Mouse (Mus musculus): ENCODE data around the gene Clec3b. TPM values are rescaled to one million over a fixed set of nuclear protein-coding genes. Genes with fewer than 3 reads are reported as not detected.

The Clec3b gene
- polyA plus RNA-seq, 1 experiment from 2014 or later = 0.17 TPM

GRCm38 (mm10) chr9:123158125-123158836, 7.5 kb downstream of the Clec3b start:
- no peak for ATAC-seq
- Histone ChIP-seq H3K4me1 (0 out of 2 replicates have a peak, but pooled peaks cover 4% of the 10 kb centered on the region), H3K27me3 (no peaks in the 10 kb centered on the region), H3K9ac (no peak overlapping the region), H3K9me3 (replicated peaks) (no peaks in the 10 kb centered on the region), H3K4me3 (no peak overlapping the region), H3K27ac (no peak overlapping the region), H3K4me2 (no peak overlapping the region), H3K36me3 (ENCODE audit: poor library complexity, severe bottlenecking) (no peaks in the 10 kb centered on the region)
- WGBS = 56% methylated on average over 8 of the region's 8 CpGs

- Histone ChIP-seq H3K27me3 (no peaks in the 10 kb centered on the region), H3K9ac (no peak overlapping the region), H3K9me3 (replicated peaks) (no peaks in the 10 kb centered on the region), H3K36me3 (ENCODE audit: poor library complexity, severe bottlenecking) (no peaks in the 10 kb centered on the region), H3K4me1 (0 out of 2 replicates have a peak, but pooled peaks cover 4% of the 10 kb centered on the region), H3K4me2 (no peak overlapping the region), H3K27ac (no peak overlapping the region), H3K4me3 (no peak overlapping the region)
- 56% methylated on average over 7 of the region's 7 CpGs for WGBS
- no peak for ATAC-seq
These were observed 8.6 kb downstream of the Clec3b start for GRCm38 (mm10) chr9:123159330-123159729.

- no peaks in the 10 kb centered on the region for H3K36me3 ChIP-seq (ENCODE audit: poor library complexity, severe bottlenecking)
- H3K27me3 ChIP-seq = no peaks in the 10 kb centered on the region
- no peak overlapping the region for H3K4me3 ChIP-seq
- no peak for ATAC-seq
- WGBS = 73% methylated on average over 2 of the region's 2 CpGs
- H3K4me1 ChIP-seq = 0 out of 2 replicates have a peak, but pooled peaks cover 3% of the 10 kb centered on the region
- H3K9me3 ChIP-seq (replicated peaks) = no peaks in the 10 kb centered on the region
- no peak overlapping the region for H3K9ac ChIP-seq
- no peak overlapping the region for H3K4me2 ChIP-seq
- H3K27ac ChIP-seq = no peak overlapping the region
These were observed 11.0 kb downstream of the Clec3b start for GRCm38 (mm10) chr9:123161792-123162191.

GRCm38 (mm10) chr9:123162985-123163694, 12.4 kb downstream of the Clec3b start:
- Histone ChIP-seq H3K9ac (no peak overlapping the region), H3K4me2 (no peak overlapping the region), H3K27ac (no peak overlapping the region), H3K27me3 (no peaks in the 10 kb centered on the region), H3K9me3 (replicated peaks) (no peaks in the 10 kb centered on the region), H3K36me3 (ENCODE audit: poor library complexity, severe bottlenecking) (no peaks in the 10 kb centered on the region), H3K4me3 (no peak overlapping the region), H3K4me1 (no peaks in the 10 kb centered on the region)
- 95% methylated on average over 4 of the region's 4 CpGs for WGBS
- ATAC-seq = no peak

GRCm38 (mm10) chr9:123165781-123166443, 15.2 kb downstream of the Clec3b start:
- Histone ChIP-seq H3K36me3 (ENCODE audit: poor library complexity, severe bottlenecking) (no peaks in the 10 kb centered on the region), H3K27ac (no peak overlapping the region), H3K4me3 (no peak overlapping the region), H3K9ac (no peak overlapping the region), H3K9me3 (replicated peaks) (no peaks in the 10 kb centered on the region), H3K27me3 (no peaks in the 10 kb centered on the region), H3K4me1 (no peaks in the 10 kb centered on the region), H3K4me2 (no peak overlapping the region)
- ATAC-seq = no peak
- WGBS = 79% methylated on average over 3 of the region's 3 CpGs

- H3K36me3 ChIP-seq (ENCODE audit: poor library complexity, severe bottlenecking) = no peaks in the 10 kb centered on the region
- no peak overlapping the region for H3K9ac ChIP-seq
- H3K4me1 ChIP-seq = peaks cover 8% of the 10 kb centered on the region; the same call in 1 of the 2 replicates
- H3K4me2 ChIP-seq = no peak overlapping the region
- no peaks in the 10 kb centered on the region for H3K27me3 ChIP-seq
- no peak for ATAC-seq
- no peak overlapping the region for H3K27ac ChIP-seq
- H3K9me3 ChIP-seq (replicated peaks) = no peaks in the 10 kb centered on the region
- no peak overlapping the region for H3K4me3 ChIP-seq
- WGBS = 90% methylated on average over 6 of the region's 6 CpGs
These were observed 23.0 kb downstream of the Clec3b start for GRCm38 (mm10) chr9:123173760-123174159.

GRCm38 (mm10) chr9:123174356-123174755, 23.6 kb downstream of the Clec3b start:
- Histone ChIP-seq H3K4me1 (peaks cover 8% of the 10 kb centered on the region; the same call in 1 of the 2 replicates), H3K9ac (no peak overlapping the region), H3K9me3 (replicated peaks) (no peaks in the 10 kb centered on the region), H3K36me3 (ENCODE audit: poor library complexity, severe bottlenecking) (no peaks in the 10 kb centered on the region), H3K27me3 (no peaks in the 10 kb centered on the region), H3K27ac (no peak overlapping the region), H3K4me3 (no peak overlapping the region), H3K4me2 (no peak overlapping the region)
- no peak for ATAC-seq
- WGBS = 7% methylated on average over 4 of the region's 4 CpGs

- H3K4me3 ChIP-seq = no peak overlapping the region
- 88% methylated on average over 9 of the region's 9 CpGs for WGBS
- no peaks in the 10 kb centered on the region for H3K36me3 ChIP-seq (ENCODE audit: poor library complexity, severe bottlenecking)
- no peak overlapping the region for H3K4me2 ChIP-seq
- peaks cover 8% of the 10 kb centered on the region; the same call in 1 of the 2 replicates for H3K4me1 ChIP-seq
- no peaks in the 10 kb centered on the region for H3K9me3 ChIP-seq (replicated peaks)
- H3K9ac ChIP-seq = no peak overlapping the region
- ATAC-seq = no peak
- H3K27ac ChIP-seq = no peak overlapping the region
- no peaks in the 10 kb centered on the region for H3K27me3 ChIP-seq
These were observed 26.8 kb downstream of the Clec3b start for GRCm38 (mm10) chr9:123177380-123178048.

- no peak overlapping the region for H3K4me3 ChIP-seq
- no peaks in the 10 kb centered on the region for H3K9me3 ChIP-seq (replicated peaks)
- no peaks in the 10 kb centered on the region for H3K27me3 ChIP-seq
- H3K4me1 ChIP-seq = no peaks in the 10 kb centered on the region
- ATAC-seq = no peak
- WGBS = 95% methylated on average over 6 of the region's 6 CpGs
- H3K27ac ChIP-seq = no peak overlapping the region
- no peak overlapping the region for H3K9ac ChIP-seq
- H3K4me2 ChIP-seq = no peak overlapping the region
- H3K36me3 ChIP-seq (ENCODE audit: poor library complexity, severe bottlenecking) = no peaks in the 10 kb centered on the region
These were observed 29.3 kb downstream of the Clec3b start for GRCm38 (mm10) chr9:123180003-123180402.

- 81% methylated on average over 8 of the region's 8 CpGs for WGBS
- no peaks in the 10 kb centered on the region for H3K36me3 ChIP-seq (ENCODE audit: poor library complexity, severe bottlenecking)
- no peaks in the 10 kb centered on the region for H3K4me1 ChIP-seq
These were observed 32.5 kb downstream of the Clec3b start for GRCm38 (mm10) chr9:123183226-123183625.

GRCm38 (mm10) chr9:123185546-123185945, 34.8 kb downstream of the Clec3b start:
- no peak overlapping the region for H3K9ac ChIP-seq
- 83% methylated on average over 2 of the region's 2 CpGs for WGBS
- no peak overlapping the region for H3K4me2 ChIP-seq
- H3K27me3 ChIP-seq = no peaks in the 10 kb centered on the region
- no peaks in the 10 kb centered on the region for H3K9me3 ChIP-seq (replicated peaks)
- H3K4me3 ChIP-seq = no peak overlapping the region
- no peak overlapping the region for H3K27ac ChIP-seq
- no peak for ATAC-seq
- H3K4me1 ChIP-seq = no peaks in the 10 kb centered on the region
- no peaks in the 10 kb centered on the region for H3K36me3 ChIP-seq (ENCODE audit: poor library complexity, severe bottlenecking)

More at GRCm38 (mm10) chr9:123183226-123183625, 32.5 kb downstream of the Clec3b start:
- Histone ChIP-seq H3K9me3 (replicated peaks) (no peaks in the 10 kb centered on the region), H3K9ac (no peak overlapping the region), H3K4me2 (no peak overlapping the region), H3K4me3 (no peak overlapping the region), H3K27ac (no peak overlapping the region), H3K27me3 (no peaks in the 10 kb centered on the region)
- ATAC-seq = no peak

GRCm38 (mm10) chr9:123186151-123186550, 35.4 kb downstream of the Clec3b start:
- ATAC-seq = no peak
- H3K9ac ChIP-seq = no peak overlapping the region
- H3K27me3 ChIP-seq = no peaks in the 10 kb centered on the region
- no peaks in the 10 kb centered on the region for H3K4me1 ChIP-seq
- no peaks in the 10 kb centered on the region for H3K36me3 ChIP-seq (ENCODE audit: poor library complexity, severe bottlenecking)
- no peak overlapping the region for H3K4me2 ChIP-seq
- H3K9me3 ChIP-seq (replicated peaks) = no peaks in the 10 kb centered on the region
- H3K27ac ChIP-seq = no peak overlapping the region
- WGBS = 81% methylated on average over 5 of the region's 5 CpGs
- no peak overlapping the region for H3K4me3 ChIP-seq
